Mouse (Mus musculus) cerebellum, postnatal 10 days (tissue): Measurements from ENCODE around the gene Thbd.

ENCODE experiments used
- DNase-seq, 2 experiments: peaks; one replicate each; pipeline ENCODE4 v3.0.0; 2021; ENCODE audit warnings: mixed read lengths in 2 of 2

Gene Thbd

DNA sequence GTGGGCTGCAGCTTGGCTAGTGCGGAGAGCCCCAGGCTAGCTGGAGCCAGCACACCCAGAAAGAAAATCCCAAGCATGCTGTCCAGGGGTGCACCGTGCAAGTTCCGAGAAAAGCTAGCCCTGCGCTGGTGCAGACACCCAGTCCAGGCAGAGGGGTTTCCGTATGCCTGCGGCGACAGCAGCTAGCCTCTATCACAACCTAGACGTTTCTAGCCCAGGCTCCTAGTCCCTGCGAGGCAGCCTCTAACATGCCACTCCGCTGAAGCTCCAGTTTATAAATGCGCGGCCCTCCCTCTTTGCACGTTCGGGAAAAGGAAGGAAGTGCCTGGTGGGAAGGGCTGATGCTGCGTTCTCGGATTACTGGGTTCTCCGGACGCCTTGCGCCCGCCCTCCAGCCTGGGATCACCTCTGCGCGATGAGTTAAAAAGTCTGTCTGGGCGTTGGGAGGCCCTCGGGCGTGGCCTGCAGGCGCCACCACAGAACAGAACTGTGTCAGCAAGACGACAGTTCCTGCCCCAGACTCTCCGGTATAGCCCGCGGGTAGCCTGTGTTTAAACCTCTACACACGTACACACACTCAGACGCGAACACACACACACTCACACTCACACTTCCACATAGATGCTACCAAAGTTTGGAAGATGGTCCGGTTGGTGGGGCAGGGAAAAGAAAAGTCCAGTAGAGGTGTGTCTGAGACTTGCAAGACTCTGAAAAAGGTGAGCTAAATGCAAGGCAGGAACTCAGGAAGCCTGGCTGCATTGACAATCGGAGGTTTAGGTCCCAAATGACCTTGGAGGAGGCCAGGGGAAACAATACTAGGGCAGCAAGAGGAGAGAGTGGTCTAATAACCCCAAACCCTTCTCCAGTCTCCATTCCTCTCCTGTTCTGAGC lies at the start of gene Thbd:
TSS of gene Thbd (minus strand) at position 319 of the 891 bp plus-strand sequence.
- DNase-seq: peak in 1 of 2 experiments; percentile 21

DNA sequence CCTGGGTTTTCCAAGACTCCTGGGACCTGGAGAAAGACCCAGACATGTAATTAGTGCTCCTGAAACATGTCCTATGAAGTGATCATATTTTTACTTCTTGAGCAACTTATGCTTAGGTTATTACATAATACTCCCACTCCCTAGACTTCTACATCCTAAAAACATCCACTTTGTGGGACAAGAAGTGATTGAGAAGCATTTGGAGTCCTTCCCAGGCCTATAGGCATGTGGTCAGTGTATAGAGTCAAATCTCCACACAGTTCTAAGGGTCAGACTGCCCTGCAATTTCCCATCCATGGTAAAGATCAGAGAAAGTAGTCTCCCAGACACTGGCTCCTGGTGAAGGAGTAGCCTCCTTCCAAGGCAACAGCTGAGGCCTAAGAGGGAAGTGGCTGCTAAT lies 47.4 kb upstream of the Thbd start:
- no peak for DNase-seq

DNA sequence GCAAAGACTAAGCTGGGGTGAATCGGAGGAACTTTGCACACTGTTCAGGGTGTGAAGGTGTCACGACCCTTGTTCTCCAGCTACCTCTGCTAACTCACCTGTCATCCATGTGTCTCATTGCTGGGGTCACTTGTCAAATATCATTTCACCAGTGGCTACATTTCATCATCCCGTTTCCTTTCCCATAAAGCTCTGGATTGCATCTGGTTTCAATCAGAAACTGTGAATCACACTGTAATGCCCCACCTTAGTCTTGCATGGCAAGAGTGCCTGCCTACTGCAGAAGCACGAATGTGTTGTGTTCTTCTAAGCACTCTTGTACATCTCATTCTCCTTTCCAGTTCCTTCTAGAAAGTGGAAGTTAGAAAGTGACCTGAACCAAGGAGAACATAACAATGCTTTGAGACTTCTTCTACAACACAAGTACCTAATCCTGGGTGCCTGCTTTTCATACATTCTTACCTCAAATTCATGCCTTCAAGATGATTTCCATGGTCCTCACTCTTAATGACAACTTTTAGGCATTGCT lies 46.1 kb upstream of the Thbd start:
- DNase-seq: no peak

DNA sequence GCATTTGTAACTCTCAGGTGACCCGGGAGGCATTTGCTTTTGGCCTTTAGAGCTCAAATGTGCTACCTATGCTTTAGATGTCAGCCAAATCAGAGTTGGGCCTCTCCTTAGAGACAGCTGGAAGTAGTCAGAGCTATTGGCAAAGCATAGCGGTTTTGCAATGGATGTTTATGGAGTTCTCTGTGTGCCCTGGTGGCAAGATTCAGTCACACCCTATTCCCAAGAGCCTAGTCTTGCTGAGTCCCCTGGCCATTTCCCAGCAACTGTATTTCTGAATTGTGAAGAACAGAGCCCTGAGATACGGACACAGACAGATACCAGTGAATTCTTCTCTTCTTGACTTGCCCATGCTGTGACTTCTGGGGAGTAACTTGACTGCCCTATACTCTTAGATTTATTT lies 45.1 kb upstream of the Thbd start:
- no peak for DNase-seq

DNA sequence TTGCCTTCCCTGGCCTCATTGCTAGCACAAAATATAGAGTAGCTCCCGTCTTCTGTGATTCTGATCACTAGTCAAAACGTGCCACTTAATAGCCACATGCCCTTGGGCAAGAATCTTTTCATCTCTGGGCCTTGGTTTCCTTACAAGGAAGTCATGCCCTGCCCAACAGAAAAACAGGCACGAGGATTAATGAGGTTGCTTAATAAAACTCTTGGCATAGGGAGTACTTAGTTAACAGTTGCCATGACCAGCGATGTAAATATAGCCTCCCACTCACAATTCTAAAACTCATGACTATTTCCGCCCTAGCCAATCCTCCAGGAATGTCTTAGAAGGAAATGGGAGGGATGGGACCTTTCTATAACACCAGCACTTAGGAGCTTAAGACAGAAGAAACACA lies 43.5 kb upstream of the Thbd start:
- DNase-seq: no peak

DNA sequence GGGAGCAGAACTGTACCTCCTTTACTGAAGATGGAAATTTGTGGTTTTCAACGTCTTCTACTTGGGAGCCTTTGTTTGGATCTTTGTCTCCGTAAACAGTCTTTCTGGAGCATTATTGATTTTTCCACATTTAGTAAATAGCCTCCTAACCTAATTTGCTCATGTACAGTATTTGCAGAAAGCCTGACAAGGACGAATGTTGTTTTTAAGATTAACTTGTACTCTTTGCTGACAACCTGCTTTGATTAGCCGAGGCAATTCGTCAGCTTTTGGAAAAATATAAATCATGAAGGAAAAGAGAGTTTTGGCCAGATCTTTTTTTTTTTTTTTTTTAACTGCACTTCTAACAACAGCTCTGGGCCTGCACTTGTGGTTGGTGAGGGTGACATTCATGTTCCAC lies 42.6 kb upstream of the Thbd start:
- DNase-seq: no peak

DNA sequence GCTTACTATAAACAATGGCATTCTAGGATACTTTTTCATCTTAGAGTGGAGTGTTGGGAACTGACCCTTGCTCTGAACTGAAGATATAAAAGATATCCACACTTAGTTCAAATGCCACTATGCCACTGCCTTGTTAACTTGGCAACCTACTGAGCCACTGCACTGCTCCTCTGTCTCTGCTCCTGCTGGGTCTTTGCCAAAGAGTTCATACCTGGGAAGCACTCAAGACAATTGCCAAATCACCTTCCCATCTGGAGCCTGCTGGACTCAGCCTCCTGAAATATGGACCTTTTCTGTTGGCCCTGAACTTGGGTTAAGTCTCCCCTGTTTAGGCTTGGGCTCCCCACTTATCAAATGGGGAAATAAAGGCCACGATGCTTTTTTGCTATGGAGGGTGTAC lies 41.7 kb upstream of the Thbd start:
- DNase-seq: peak; percentile 2 to 7

DNA sequence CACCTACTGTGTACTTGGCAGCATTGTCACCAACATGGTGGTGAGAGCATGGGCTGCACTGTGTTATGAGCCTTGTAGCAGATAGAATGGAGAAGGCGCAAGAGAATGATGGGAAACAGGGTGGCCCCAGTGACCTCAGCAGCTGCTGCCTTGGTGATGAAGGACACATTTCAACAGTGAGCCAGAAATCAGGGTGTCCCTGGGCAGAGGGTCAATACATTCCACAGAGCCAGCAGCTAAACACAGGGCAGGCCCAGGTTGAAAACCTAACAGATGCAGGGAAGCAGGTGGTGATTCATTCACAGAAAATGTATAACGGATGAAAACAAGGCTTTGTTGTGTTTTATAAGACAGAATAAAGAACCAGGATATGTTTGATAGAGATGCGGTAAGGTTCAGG lies 38.5 kb upstream of the Thbd start:
- DNase-seq: peak; percentile 1 to 3

DNA sequence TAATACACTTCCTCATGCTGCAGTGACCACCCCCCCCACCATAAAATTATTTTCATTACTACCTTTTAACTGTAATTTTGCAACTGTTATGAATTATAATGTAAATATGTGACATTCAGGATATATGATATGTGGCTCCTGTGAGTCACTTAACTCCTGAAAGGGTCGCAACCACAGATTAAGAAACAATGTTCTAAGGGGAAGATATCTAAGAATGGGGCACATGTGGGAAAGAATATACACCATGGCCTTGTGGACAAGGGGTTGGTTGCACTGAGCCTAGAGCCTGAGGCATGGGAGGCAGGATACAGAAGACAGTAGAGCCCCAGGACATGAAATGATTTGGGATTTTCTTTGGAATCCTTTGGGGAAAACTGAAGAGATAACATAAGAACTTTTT lies 37.6 kb upstream of the Thbd start:
- no peak for DNase-seq

DNA sequence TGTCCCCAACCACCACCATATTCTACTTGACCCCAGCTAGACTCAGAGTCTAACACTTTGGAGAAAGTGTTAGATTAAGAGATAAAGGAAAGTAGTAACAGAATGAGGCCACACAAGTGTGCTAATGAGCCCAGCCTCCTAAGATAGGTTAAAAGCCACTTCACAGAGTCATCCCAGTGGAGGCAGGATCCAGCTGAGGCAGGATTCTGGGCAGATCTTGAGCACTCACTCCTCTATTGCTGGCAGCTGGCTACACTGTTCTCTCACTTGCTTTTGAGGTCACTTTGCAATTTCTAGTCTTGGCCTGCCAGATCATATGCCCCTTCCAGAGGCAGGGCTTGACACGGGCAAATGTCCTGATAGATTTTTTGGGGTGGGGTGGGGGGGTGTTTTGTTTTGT lies 36.5 kb upstream of the Thbd start:
- DNase-seq: no peak

DNA sequence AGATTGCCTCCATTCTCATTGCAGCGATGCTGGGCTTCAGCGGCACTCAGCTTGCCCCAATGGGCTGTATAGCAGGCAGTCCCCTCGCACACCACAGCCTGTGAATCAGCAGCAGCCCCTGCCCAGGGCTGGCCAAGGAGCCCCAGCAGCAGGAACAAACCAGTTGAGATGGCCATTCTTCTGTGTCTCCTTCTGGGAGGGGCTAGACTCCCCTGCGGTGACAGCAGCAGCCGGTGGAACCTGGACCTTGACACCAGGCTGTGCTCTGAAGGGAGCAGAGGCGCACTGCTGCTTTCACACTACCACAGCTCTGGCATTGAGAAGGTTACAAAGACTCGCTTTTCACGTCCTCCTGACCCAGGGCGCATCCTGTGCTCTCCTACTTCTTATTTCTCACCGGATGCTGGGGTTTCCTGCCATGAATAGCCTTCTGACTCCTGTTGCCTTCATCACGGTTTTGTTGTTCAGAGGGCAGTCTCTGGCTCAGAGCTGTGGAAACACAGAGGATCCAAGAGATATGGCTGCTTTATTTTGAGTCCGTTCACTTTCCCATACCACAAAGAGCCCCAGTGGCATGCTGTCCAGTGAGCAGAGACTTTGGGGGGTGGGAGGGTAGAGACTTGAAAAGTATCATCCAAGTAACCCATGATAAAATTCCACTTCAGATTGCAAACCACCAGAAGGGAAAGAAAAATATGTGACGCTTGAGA lies 35.4 kb upstream of the Thbd start, which contains the start of gene Cd93:
TSS of gene Cd93 (minus strand) at position 315 of the 710 bp plus-strand sequence.
- DNase-seq: peak; percentile 4 to 5

DNA sequence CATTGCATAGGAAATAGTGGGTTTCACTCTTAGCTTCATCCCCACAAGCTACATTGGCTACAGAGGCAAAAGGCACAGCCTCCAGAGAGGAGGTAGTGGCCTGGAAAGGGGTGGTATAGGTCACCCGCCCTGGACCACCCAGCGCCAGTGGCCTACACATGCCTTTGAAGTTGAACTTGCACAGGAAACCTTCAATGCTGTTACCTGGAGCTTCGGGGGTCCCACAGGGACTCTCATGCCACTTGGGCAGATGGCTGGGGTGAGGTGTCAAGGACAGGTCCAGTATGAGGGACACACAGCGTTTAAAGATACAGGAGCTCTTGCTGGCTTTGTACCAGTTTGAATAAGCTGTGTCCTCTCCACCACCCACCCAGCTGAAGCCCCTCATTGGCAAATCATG lies 34.7 kb upstream of the Thbd start:
- peak in 1 of 2 experiments; percentile 2 for DNase-seq

DNA sequence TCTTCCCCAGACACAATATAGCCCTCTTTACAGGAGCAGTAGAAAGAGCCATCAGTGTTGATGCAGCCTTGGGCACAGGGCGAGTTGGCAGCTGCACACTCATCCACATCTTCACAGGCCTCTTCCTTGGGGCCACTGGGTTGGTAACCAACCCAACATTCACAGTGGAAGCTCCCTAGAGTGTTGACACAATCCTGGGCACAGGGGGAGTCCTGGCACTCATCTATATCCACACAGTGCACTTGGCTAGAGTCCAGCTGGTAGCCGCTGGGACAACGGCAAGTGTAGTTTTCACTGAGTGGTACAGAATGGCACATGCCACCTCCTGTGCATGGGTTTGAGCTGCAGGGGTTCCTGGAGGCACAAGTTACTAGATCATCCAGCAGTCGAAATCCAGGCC lies 34.2 kb upstream of the Thbd start:
- peak; percentile 31 to 53 for DNase-seq

DNA sequence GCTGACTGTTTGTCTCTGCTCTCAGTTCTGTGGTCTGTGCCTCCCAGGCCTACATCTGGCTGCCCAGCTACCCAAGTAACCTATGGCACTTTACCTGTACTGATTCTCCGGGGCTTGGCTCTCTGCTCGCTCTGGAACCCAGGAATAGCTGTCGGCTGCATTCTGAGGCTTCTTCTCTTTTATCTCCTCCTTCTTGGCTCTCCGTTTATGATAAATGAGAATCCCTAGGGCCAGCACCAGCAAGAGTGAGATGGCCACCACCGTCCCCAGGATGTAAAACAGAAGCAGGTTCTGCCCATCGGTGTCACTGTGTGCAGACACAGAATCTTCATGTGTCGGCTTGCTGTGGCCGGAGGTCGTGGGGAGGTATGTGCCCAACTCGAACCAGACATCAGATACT lies 33.4 kb upstream of the Thbd start:
- no peak for DNase-seq

DNA sequence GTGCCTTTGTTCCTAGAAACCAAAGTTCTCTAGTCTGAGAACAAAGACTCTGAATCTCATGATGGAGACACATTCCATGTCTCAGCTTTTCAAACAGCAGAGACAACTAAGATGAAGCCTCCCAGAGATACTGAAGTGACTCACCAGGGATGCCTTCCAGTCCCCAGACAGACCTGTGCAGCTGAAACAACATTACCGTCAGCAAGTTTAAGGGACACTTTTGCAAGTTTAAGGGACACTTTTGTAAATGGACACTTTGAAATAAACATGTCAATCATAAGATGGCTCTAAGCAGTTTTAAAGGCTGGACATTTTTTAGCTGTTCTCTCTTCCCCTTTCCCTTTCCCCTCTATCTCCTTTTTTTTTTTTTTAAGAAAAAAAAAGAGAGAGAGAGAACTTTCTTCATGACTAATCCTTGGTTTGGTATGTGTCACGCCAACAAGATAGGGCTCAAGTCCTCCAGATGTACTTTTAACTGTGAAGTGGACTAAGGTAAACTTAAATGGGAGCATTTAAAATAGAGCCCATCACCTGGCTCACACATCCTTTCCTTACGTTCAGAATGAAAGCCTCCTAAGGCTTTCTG lies 31.8 kb upstream of the Thbd start:
- no peak for DNase-seq

DNA sequence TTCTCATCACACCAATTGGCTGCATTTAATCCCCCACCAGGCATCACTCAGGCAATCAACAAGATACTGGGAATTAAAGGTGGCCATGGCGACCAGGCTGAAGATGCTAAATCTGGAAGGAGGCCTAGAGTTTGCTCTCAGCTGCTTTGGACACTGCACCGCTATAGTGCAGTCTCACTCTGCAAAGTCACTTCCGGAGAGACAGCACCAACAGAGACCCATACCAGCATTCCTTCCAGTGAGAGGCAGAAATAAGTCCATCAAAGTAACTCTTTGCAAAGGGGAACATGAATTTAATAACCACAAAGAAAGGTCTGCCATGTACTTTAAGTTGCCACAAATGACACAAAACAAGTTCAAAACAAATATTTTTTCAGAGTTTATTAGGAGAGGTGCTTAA lies 28.3 kb upstream of the Thbd start:
- DNase-seq: peak; percentile 1 to 3

DNA sequence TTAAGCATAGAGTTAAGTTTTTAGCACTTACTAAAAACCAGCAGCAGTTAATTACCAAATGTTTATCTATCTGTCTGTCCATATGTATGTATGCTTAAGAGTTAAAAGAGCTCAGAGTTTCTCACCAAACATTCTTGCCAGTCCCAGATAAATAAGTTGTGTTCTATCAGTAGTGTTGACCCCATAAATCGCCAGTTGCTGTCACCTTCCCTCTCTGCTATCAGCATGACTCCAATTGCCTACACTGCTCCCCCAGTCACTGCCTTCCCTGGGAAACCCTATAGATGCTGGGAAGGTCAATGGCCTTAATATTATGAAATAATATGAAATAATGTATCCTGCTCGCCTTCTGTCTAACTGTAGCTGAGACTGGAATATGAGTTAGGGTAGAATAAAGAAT lies 24.4 kb upstream of the Thbd start:
- no peak for DNase-seq

DNA sequence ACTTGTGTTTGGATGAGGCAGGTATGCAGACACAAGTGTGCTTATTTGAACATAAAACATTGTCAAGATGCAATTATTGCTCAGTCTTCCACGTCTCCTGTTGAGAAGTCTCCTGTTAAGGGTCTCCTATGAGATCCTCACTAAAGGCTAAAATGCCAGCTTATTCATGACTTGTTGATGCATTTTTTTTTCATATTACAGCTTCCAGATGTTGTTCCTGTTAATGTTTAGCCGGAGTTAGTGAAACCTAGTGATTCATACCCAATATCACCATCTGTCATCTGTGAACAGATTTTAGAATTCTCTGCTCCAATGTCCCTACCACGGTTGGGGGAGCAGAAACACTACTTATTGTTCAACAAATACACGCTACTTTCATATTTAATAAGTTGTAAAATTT lies 23.0 kb upstream of the Thbd start:
- DNase-seq: no peak

DNA sequence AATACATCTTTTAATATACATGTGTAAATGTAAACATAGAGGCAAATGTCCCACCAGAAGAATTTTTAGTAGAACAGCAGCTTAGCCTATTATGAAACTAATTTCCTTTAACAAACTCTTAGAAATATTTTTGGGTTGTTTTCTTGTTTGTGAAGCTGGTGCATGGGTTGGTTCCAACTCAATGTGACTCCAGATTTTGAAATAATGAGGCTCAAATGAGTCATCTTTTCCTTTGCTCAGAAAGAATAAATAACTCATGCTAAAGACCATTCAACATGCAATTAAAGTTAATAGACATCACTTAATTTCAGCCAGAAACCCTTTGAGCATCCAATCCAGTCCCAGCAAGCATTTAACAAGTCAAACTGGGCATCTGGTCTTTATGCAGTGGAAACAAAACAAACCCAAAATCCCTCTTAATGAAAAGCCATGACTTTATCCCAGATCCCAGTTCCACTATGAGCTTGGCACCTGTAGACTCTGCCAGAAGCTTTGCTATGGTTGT lies 21.1 kb upstream of the Thbd start:
- DNase-seq: no peak

DNA sequence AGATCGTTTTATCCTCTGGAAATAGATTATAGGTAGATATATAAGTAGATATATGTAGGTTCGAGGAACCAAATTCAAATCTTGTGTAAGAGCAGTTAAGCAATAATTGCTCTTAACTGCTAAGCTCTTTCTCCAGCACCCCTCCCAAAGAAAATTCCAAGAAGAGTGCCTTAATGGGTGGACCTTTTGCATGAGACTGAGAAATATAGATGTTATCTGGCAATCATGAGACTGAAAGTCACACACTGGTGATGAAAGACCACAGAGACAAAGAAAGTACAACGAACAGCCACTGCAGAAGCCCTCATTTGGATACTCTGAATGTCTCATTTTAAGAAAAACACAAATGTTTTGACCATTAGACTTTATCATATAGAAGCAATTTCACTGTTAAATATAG lies 20.5 kb upstream of the Thbd start:
- no peak for DNase-seq

DNA sequence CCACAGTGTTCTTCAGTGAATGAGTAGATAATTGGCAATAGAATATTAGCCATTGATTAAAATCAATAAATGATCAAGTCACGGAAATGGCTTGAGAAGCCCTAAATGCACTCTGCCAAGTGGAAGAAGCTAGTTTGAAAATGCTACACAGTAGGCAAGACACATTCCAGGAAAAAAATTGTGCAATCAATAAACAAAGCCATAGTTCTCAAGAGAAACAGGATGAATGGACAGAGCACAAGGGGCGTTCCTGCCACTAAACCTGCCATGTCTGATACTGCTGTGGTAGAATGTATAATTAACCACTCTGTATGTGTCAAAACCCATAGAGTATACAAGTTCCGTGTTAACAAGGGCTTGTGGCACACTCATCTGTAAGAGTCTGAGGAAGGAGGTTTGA lies 19.6 kb upstream of the Thbd start:
- DNase-seq: no peak

DNA sequence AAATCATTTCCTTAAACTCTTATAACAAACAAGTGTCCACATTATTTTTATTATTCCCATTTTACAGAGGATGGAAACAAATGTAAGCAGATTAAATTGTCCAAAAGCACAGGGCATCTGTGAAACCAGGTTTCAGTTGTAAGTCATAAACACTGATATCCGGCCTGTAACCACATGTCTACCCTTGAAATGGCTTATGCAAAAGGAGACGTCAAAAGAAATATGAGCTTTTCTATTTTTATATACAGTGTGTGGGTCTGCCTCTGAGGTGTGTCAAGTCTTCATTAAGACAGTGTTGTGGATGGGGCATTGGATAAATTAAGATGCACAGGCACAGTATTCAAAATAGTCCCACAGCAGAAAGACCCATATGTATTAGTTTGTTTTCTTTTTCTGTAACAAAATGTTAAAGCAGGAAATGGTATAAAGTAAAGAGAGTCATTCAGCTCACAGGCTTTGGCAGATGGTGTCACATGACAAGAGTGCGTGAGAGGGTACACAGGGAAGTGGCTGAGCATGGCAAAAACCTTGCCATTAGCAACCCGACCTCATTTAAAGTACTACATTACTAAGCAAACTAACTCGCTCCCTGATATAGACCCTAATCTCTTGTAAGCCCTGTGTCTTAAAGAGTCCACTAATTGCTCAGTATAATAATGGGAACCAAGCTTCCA lies 17.9 kb upstream of the Thbd start:
- no peak for DNase-seq

DNA sequence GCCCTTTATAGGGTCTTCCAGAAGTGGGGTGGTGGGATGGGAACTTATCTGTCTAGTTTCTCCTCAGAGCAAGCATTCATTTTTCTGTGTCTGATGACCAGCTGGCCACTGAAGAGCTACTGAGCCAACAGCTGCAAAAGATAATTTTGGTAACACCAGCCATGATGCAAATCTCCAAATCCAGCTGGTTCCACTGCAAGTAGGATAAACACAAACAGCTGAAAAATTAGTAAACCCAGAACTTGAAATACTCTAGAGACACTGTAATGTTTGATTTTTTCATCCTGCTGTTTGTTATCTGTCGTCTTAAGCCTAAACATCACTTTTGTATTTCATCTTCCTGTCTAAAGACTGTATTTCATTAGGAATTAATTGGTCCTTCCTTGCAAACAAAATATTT lies 13.7 kb upstream of the Thbd start:
- DNase-seq: no peak
